Mouse (Mus musculus) E14TG2a.4 (cell line): ENCODE measurements around the gene Kif1b.

Source experiments
- CTCF ChIP-seq: conservative IDR thresholded peaks from 2 replicates; pipeline ENCODE4 v1.5.1; 2014; ENCODE audit warnings: low read length
- NANOG ChIP-seq: IDR thresholded peaks from 2 replicates; pipeline ENCODE4 v1.6.1; 2014; ENCODE audit warnings: borderline replicate concordance, low read length, mixed read lengths

DNA sequence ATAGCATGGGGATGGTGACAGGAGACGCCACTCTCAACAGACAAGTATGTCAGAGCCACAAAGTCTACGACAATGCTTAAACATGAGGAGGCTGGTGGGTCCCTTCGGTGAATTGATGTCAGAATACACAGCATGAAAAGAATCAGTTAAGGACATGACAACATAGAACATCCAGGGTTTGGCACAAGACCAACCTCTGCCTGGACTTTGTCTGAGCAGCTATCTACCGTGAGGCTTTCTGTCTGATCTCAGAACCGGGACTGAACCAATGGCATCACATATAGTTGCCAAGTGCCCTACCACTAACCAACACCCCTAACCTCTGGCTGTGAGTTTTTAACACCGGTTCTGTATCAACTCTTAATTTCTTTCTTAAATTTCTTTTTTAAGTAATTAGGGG is 130.8 kb downstream of the Kif1b start:
- no peak for TF ChIP-seq CTCF
- no peak for TF ChIP-seq NANOG
